Mouse (Mus musculus) thymus, adult 2 months (tissue): ENCODE measurements around the gene Afg3l1. TPM values are rescaled to one million over a fixed set of nuclear protein-coding genes. Genes with fewer than 3 reads are reported as not detected.
"Not testable (repeated sequence)": the region's sequence is repeated elsewhere in the genome, so short reads cannot be mapped to it uniquely, and the experiment has no call there.

ENCODE experiments used
- DNase-seq: peaks from one replicate; pipeline ENCODE4 v3.0.0; 2021
- H3K27ac ChIP-seq: fragments of 200-500 bp; 2 replicates; pipeline ENCODE4 v1.5.1; 2012; ENCODE audit warnings: low read length, control low read depth; ENCODE audit not compliant: control insufficient read depth, insufficient read depth
- H3K27me3 ChIP-seq: fragments of 200-500 bp; 2 replicates; pipeline ENCODE4 v1.6.1; 2012; ENCODE audit warnings: mild to moderate bottlenecking, low read length, moderate library complexity, mixed read lengths; ENCODE audit not compliant: control insufficient read depth, insufficient read depth
- H3K36me3 ChIP-seq: fragments of 200-500 bp; 2 replicates; pipeline ENCODE4 v1.6.1; 2012; ENCODE audit warnings: mild to moderate bottlenecking, low read length, moderate library complexity; ENCODE audit not compliant: control insufficient read depth, insufficient read depth
- H3K4me1 ChIP-seq: fragments of 200-500 bp; replicated peaks from 2 replicates; pipeline ENCODE4 v1.6.1; 2012; ENCODE audit warnings: low read length; ENCODE audit not compliant: control insufficient read depth, insufficient read depth
- H3K4me3 ChIP-seq: fragments of 200-500 bp; 2 replicates; pipeline ENCODE4 v1.5.1; 2012; ENCODE audit warnings: mild to moderate bottlenecking, low read length, control low read depth, moderate library complexity; ENCODE audit not compliant: control insufficient read depth, insufficient read depth
- CTCF ChIP-seq: fragments of 200-500 bp; IDR thresholded peaks from 2 replicates; pipeline ENCODE4 v1.5.1; 2012; ENCODE audit warnings: mild to moderate bottlenecking, control low read depth, low read length, moderate library complexity, borderline replicate concordance; ENCODE audit not compliant: control insufficient read depth, poor library complexity, insufficient read depth; ENCODE audit errors: extremely low read depth
- POLR2A ChIP-seq: fragments of 200-500 bp; IDR thresholded peaks from 2 replicates; pipeline ENCODE4 v1.6.1; 2012; ENCODE audit warnings: mild to moderate bottlenecking, low read length, control low read depth, moderate library complexity; ENCODE audit not compliant: control insufficient read depth, poor library complexity, insufficient read depth; ENCODE audit errors: extremely low read depth
- whole genome bisulfite sequencing: fragments of 180-500 bp; shearing (Covaris S2); methylation state at CpG from one replicate; pipeline ENCODE4 v1.1.7; 2018; 5-methylcytosine and 5-hydroxymethylcytosine counted together
- polyA plus RNA-seq: library from polyadenylated mRNA; depleted of rRNA; stranded (reverse); fragments of >200 nt; gene quantifications from 2 replicates; pipeline ENCODE4 v1.2.3, GENCODE M21; 2012

Gene Afg3l1
- polyA plus RNA-seq, 1 experiment: 29.9 TPM

DNA sequence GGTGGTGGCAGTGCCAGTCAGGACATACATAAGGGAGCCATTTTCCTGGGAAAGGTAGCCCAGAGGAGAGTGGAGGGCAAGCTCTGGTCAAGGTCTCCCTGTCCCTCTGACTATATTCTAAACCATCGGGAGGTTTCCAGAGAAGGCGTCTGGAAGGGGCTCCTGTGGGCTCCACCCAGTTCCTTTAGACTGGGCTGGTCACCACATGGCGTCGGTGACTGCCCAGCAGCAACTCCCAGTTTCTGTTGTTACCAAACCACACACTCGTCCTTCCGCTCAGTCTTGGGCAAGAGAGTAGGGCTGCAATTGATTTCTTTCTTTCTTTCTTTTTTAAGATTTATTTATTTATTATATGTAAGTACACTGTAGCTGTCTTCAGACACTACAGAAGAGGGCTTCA lies 33.6 kb upstream of the Afg3l1 start:
- Histone ChIP-seq H3K4me3 (no peak overlapping the region), H3K27me3 (no peaks in the 10 kb centered on the region), H3K27ac (no peak overlapping the region), H3K4me1 (peaks cover 5% of the 10 kb centered on the region; the same call in 1 of the 2 replicates), H3K36me3 (no peaks in the 10 kb centered on the region)
- DNase-seq: no peak
- no peak for TF ChIP-seq POLR2A
- TF ChIP-seq CTCF: no peak
- WGBS: 83% methylated on average over 6 of the region's 6 CpGs

DNA sequence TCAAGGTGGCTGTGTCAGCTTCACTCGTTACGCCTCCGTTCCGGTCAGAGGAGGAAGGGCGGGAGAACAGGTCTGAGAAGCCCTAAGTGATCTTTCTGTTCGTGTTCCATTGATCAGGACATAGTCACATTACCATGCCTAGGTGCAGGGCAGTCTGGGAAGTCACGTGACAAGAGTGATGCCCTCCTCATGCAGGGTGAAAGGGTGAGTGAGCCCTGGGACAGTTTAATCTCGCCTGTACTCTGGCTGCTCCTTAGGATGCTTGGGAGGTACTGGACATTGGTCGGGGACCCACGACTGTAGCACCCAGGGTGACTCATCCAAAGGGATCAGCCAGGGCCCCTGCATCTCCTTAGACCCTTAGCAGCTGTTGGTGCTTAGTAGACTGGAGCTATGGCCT lies 31.7 kb upstream of the Afg3l1 start:
- DNase-seq: no peak
- H3K4me3 ChIP-seq: no peak overlapping the region
- peaks cover 8% of the 10 kb centered on the region; the same call in 1 of the 2 replicates for H3K4me1 ChIP-seq
- no peak overlapping the region for H3K27ac ChIP-seq
- TF ChIP-seq POLR2A (no peak), CTCF (no peak)
- H3K27me3 ChIP-seq: no peaks in the 10 kb centered on the region
- WGBS: 91% methylated on average over 10 of the region's 10 CpGs
- H3K36me3 ChIP-seq: no peaks in the 10 kb centered on the region

DNA sequence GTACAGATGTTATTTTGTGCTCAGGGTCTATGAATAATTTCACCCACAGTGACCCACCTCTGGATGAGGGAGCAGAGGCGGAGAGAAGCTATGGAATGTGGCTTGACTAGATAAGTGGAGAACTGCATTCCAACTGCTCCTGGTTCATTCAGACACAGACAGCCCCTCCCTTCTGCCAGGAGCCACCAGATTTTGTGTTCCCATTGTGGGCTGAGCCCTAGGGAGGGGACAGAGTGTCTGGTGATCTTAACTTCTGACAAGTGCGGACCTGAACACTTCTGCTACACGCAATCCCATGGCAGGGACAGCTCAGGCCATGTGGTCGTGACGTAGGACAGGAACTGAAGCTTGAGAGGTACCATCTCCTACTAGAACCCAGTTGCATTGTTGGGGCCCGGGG lies 30.9 kb upstream of the Afg3l1 start:
- no peak for DNase-seq
- H3K4me3 ChIP-seq: no peak overlapping the region
- H3K27me3 ChIP-seq: no peaks in the 10 kb centered on the region
- H3K27ac ChIP-seq: no peak overlapping the region
- TF ChIP-seq POLR2A: no peak
- no peak for TF ChIP-seq CTCF
- WGBS: 95% methylated on average over 6 of the region's 6 CpGs
- no peaks in the 10 kb centered on the region for H3K36me3 ChIP-seq
- peaks cover 8% of the 10 kb centered on the region; the same call in 1 of the 2 replicates for H3K4me1 ChIP-seq

DNA sequence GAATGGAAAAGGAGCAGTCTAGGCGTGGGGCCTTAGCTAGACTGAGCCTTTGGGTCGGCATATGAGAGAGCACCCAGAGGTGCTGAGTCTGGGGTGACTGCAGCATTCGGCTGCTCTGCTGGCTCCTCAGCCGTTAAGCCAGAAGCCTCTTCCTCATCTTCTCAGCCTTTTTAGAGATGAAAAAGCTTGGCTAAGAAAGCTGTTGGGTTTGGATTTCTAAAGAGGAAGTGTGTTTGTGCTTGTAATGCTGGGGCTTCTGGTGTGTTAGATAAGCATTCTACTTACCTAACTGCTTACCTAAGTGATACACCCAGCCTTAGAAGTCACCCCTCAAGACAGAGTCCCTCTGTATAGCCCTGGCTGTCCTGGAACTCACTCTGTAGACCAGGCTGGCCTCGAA lies 26.9 kb upstream of the Afg3l1 start:
- H3K4me3 ChIP-seq: no peak overlapping the region
- DNase-seq: no peak
- H3K36me3 ChIP-seq: peaks cover 4% of the 10 kb centered on the region; the same call in 1 of the 2 replicates
- TF ChIP-seq POLR2A (no peak), CTCF (no peak)
- WGBS: 9% methylated on average over 5 of the region's 5 CpGs
- no peak overlapping the region for H3K27ac ChIP-seq
- H3K4me1 ChIP-seq: peaks cover 4% of the 10 kb centered on the region; the same call in 1 of the 2 replicates
- H3K27me3 ChIP-seq: no peaks in the 10 kb centered on the region

DNA sequence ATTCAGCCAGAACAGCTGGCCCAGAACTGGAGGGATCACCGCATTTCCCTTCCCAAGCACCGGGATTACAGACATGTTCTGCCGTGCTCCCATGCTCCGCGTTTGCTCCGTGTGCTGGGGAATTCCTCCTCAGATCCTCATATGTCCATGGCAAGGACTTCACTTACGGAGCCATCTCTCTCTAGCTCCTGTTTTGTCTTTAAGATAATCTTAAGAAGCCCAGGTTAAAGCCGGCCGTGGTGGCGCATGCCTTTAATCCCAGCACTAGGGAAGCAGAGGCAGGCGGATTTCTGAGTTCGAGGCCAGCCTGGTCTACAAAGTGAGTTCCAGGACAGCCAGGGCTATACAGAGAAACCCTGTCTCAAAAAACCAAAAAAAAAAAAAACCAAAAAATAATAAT lies 26.0 kb upstream of the Afg3l1 start:
- H3K4me3 ChIP-seq, H3K36me3 ChIP-seq, H3K4me1 ChIP-seq, DNase-seq, H3K27ac ChIP-seq, H3K27me3 ChIP-seq: not testable (repeated sequence)
- WGBS: 87% methylated on average over 12 of the region's 12 CpGs

DNA sequence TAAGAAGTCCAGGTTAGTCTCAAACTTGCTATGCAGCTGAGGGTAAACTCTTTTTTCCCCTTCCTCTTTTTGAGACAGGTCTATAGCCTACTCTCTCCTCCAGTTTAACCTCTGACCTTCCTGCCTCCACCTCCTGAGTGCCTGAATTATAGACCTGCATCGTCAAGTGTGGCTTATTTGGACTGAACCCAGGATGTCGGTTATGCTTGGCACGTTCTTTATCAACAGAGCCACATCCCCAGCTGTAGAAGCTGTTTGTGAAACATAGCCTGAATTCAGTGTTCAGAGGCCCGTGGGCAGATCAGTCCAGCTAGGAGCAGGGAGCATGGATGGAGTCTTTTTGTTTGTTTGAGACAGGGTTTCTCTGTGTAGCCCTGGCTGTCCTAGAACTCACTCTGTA lies 25.6 kb upstream of the Afg3l1 start:
- TF ChIP-seq CTCF (no peak), POLR2A (no peak)
- Histone ChIP-seq H3K36me3 (peaks cover 8% of the 10 kb centered on the region; the same call in 1 of the 2 replicates), H3K4me1 (peaks cover 4% of the 10 kb centered on the region; the same call in 1 of the 2 replicates), H3K27ac (no peak overlapping the region), H3K27me3 (no peaks in the 10 kb centered on the region), H3K4me3 (no peak overlapping the region)
- DNase-seq: no peak
- 10% methylated on average over 4 of the region's 4 CpGs for WGBS

DNA sequence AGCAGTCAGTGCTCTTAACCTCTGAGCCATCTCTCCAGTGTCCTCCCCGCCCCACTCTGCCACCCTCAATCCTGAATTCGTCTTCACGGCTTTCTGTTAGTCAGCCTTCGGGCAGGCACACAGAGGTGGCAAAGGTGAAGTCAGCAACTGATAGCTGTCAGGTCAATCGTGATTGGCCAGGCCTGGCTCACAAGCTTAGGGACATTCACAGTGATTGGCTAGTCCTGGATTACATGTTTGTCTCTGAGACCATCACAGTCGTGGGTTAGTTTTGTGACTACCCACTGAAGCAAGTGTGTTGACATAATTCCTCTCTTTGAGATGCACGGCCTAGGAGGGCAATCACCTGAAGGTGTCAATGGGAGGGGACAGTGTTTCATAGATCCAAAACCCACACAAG lies 24.4 kb upstream of the Afg3l1 start:
- TF ChIP-seq POLR2A (no peak), CTCF (no peak)
- Histone ChIP-seq H3K4me3 (no peak overlapping the region), H3K27ac (no peak overlapping the region), H3K27me3 (no peaks in the 10 kb centered on the region), H3K36me3 (peaks cover 8% of the 10 kb centered on the region; the same call in 1 of the 2 replicates), H3K4me1 (peaks cover 4% of the 10 kb centered on the region; the same call in 1 of the 2 replicates)
- no peak for DNase-seq
- 88% methylated on average over 7 of the region's 7 CpGs for WGBS

DNA sequence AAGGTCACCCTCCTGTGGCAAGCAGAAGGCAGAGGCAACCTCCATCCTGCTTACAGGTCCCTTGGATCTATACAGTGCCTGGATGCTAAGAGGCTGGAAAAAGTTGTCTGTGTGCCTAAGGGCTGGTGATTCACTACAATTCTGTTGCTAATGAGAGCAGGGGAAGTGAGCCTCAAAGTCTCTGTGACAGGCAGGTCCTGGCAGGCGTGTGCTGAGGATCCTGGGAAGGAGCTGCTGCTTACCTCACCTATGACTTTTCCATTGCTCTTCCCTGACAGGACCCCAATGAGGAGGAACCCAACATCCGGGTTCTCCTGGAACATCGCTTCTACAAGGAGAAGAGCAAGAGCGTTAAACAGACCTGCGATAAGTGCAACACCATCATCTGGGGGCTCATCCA lies 23.8 kb upstream of the Afg3l1 start:
- peaks cover 4% of the 10 kb centered on the region; the same call in 1 of the 2 replicates for H3K4me1 ChIP-seq
- 99% methylated on average over 5 of the region's 5 CpGs for WGBS
- H3K36me3 ChIP-seq: peaks cover 8% of the 10 kb centered on the region; the same call in 1 of the 2 replicates
- no peak overlapping the region for H3K4me3 ChIP-seq
- H3K27ac ChIP-seq: no peak overlapping the region
- no peak for DNase-seq
- H3K27me3 ChIP-seq: no peaks in the 10 kb centered on the region
- TF ChIP-seq CTCF: no peak
- TF ChIP-seq POLR2A: no peak
